Mouse (Mus musculus): ENCODE measurements around the gene Trit1.

GRCm38 (mm10) chr4:123044842-123045241 lies 28.4 kb downstream of the Trit1 start:
- TF ChIP-seq CTCF (IDR thresholded peaks at IDR 0.05; ENCODE audit: low read depth) (no peak), EP300 (optimal IDR thresholded peaks at IDR 0.05) (peak; percentile 86)

Data from stomach, postnatal 0 days (tissue).